Mouse (Mus musculus): ENCODE results near the gene Dscam. TPM values are rescaled to one million over a fixed set of nuclear protein-coding genes. Genes with fewer than 3 reads are reported as not detected.

The Dscam gene
- polyA plus RNA-seq, 1 experiment from 2014 or later = 2.1 TPM

- peak; percentile 89 for ATAC-seq (ENCODE audit: low FRiP score, low read depth)
- Histone ChIP-seq H3K9me3 (no peaks in the 10 kb centered on the region), H3K4me2 (replicated peaks) (no peak overlapping the region), H3K36me3 (no peaks in the 10 kb centered on the region), H3K27ac (no peak overlapping the region), H3K27me3 (replicated peaks) (no peaks in the 10 kb centered on the region), H3K4me3 (no peak overlapping the region), H3K9ac (no peak overlapping the region), H3K4me1 (peaks cover 12% of the 10 kb centered on the region)
- 26% methylated on average over 5 of the region's 5 CpGs for WGBS
Measured at GRCm38 (mm10) chr16:97098508-97098907, 72.0 kb downstream of the Dscam start.

- ATAC-seq (ENCODE audit: low FRiP score, low read depth) = no peak
- no peak overlapping the region for H3K4me3 ChIP-seq
- H3K27me3 ChIP-seq (replicated peaks) = no peaks in the 10 kb centered on the region
- no peaks in the 10 kb centered on the region for H3K36me3 ChIP-seq
- H3K9ac ChIP-seq = no peak overlapping the region
- no peak overlapping the region for H3K27ac ChIP-seq
- H3K9me3 ChIP-seq = no peaks in the 10 kb centered on the region
- WGBS = 95% methylated on average over 2 of the region's 2 CpGs
- peaks cover 12% of the 10 kb centered on the region for H3K4me1 ChIP-seq
- H3K4me2 ChIP-seq (replicated peaks) = no peak overlapping the region
Measured at GRCm38 (mm10) chr16:97096709-97097108, 73.8 kb downstream of the Dscam start.

- peaks cover 12% of the 10 kb centered on the region for H3K4me1 ChIP-seq
- H3K9ac ChIP-seq = no peak overlapping the region
Measured at GRCm38 (mm10) chr16:97095496-97095895, 75.1 kb downstream of the Dscam start.

GRCm38 (mm10) chr16:97089339-97089738 lies 81.2 kb downstream of the Dscam start:
- WGBS = 60% methylated on average over 3 of the region's 3 CpGs
- ATAC-seq (ENCODE audit: low FRiP score, low read depth) = no peak
- Histone ChIP-seq H3K27me3 (replicated peaks) (no peaks in the 10 kb centered on the region), H3K4me1 (no peaks in the 10 kb centered on the region), H3K27ac (no peak overlapping the region), H3K9ac (no peak overlapping the region), H3K36me3 (no peaks in the 10 kb centered on the region), H3K4me3 (no peak overlapping the region), H3K9me3 (no peaks in the 10 kb centered on the region), H3K4me2 (replicated peaks) (no peak overlapping the region)

More at GRCm38 (mm10) chr16:97095496-97095895, 75.1 kb downstream of the Dscam start:
- Histone ChIP-seq H3K4me2 (replicated peaks) (no peak overlapping the region), H3K9me3 (no peaks in the 10 kb centered on the region), H3K27ac (no peak overlapping the region), H3K36me3 (no peaks in the 10 kb centered on the region), H3K4me3 (no peak overlapping the region), H3K27me3 (replicated peaks) (no peaks in the 10 kb centered on the region)
- ATAC-seq (ENCODE audit: low FRiP score, low read depth) = no peak
- WGBS = 87% methylated on average over 1 of the region's 1 CpGs

GRCm38 (mm10) chr16:97083694-97084093 lies 86.9 kb downstream of the Dscam start:
- Histone ChIP-seq H3K36me3 (no peaks in the 10 kb centered on the region), H3K9me3 (no peaks in the 10 kb centered on the region), H3K27ac (no peak overlapping the region), H3K27me3 (replicated peaks) (no peaks in the 10 kb centered on the region), H3K4me2 (replicated peaks) (no peak overlapping the region), H3K9ac (no peak overlapping the region), H3K4me1 (no peaks in the 10 kb centered on the region), H3K4me3 (no peak overlapping the region)
- no peak for ATAC-seq (ENCODE audit: low FRiP score, low read depth)
- WGBS = 73% methylated on average over 2 of the region's 2 CpGs

- no peak overlapping the region for H3K27ac ChIP-seq
- no peaks in the 10 kb centered on the region for H3K36me3 ChIP-seq
- no peaks in the 10 kb centered on the region for H3K27me3 ChIP-seq (replicated peaks)
- no peak for ATAC-seq (ENCODE audit: low FRiP score, low read depth)
- H3K4me1 ChIP-seq = no peaks in the 10 kb centered on the region
- H3K9me3 ChIP-seq = no peaks in the 10 kb centered on the region
- H3K4me2 ChIP-seq (replicated peaks) = no peak overlapping the region
- WGBS = 84% methylated on average over 4 of the region's 4 CpGs
- no peak overlapping the region for H3K4me3 ChIP-seq
- no peak overlapping the region for H3K9ac ChIP-seq
Measured at GRCm38 (mm10) chr16:97075920-97076572, 94.5 kb downstream of the Dscam start.

- Histone ChIP-seq H3K27me3 (replicated peaks) (no peaks in the 10 kb centered on the region), H3K36me3 (no peaks in the 10 kb centered on the region), H3K4me2 (replicated peaks) (no peak overlapping the region), H3K4me3 (no peak overlapping the region), H3K9me3 (no peaks in the 10 kb centered on the region), H3K4me1 (no peaks in the 10 kb centered on the region), H3K27ac (no peak overlapping the region), H3K9ac (no peak overlapping the region)
- 82% methylated on average over 6 of the region's 6 CpGs for WGBS
- no peak for ATAC-seq (ENCODE audit: low FRiP score, low read depth)
Measured at GRCm38 (mm10) chr16:97075137-97075902, 95.2 kb downstream of the Dscam start.

GRCm38 (mm10) chr16:97073847-97074246 lies 96.7 kb downstream of the Dscam start:
- no peak for ATAC-seq (ENCODE audit: low FRiP score, low read depth)
- no peaks in the 10 kb centered on the region for H3K9me3 ChIP-seq
- H3K36me3 ChIP-seq = no peaks in the 10 kb centered on the region
- no peak overlapping the region for H3K4me2 ChIP-seq (replicated peaks)
- no peak overlapping the region for H3K9ac ChIP-seq
- no peaks in the 10 kb centered on the region for H3K4me1 ChIP-seq
- no peak overlapping the region for H3K27ac ChIP-seq
- no peak overlapping the region for H3K4me3 ChIP-seq
- no peaks in the 10 kb centered on the region for H3K27me3 ChIP-seq (replicated peaks)
- WGBS = 89% methylated on average over 1 of the region's 1 CpGs

GRCm38 (mm10) chr16:97072624-97073023 lies 97.9 kb downstream of the Dscam start:
- Histone ChIP-seq H3K9ac (no peak overlapping the region), H3K4me1 (no peaks in the 10 kb centered on the region), H3K9me3 (no peaks in the 10 kb centered on the region), H3K36me3 (no peaks in the 10 kb centered on the region), H3K27ac (no peak overlapping the region), H3K4me2 (replicated peaks) (no peak overlapping the region), H3K27me3 (replicated peaks) (no peaks in the 10 kb centered on the region), H3K4me3 (no peak overlapping the region)
- no peak for ATAC-seq (ENCODE audit: low FRiP score, low read depth)
- 93% methylated on average over 2 of the region's 2 CpGs for WGBS

GRCm38 (mm10) chr16:97066856-97067255 lies 103.7 kb downstream of the Dscam start:
- Histone ChIP-seq H3K9ac (no peak overlapping the region), H3K27me3 (replicated peaks) (no peaks in the 10 kb centered on the region), H3K4me2 (replicated peaks) (no peak overlapping the region), H3K4me1 (no peaks in the 10 kb centered on the region), H3K4me3 (no peak overlapping the region), H3K9me3 (no peaks in the 10 kb centered on the region), H3K36me3 (no peaks in the 10 kb centered on the region), H3K27ac (no peak overlapping the region)
- ATAC-seq (ENCODE audit: low FRiP score, low read depth) = no peak
- WGBS = 65% methylated on average over 4 of the region's 4 CpGs

- Histone ChIP-seq H3K4me2 (replicated peaks) (no peak overlapping the region), H3K27me3 (replicated peaks) (no peaks in the 10 kb centered on the region), H3K4me1 (no peaks in the 10 kb centered on the region), H3K9me3 (no peaks in the 10 kb centered on the region), H3K27ac (no peak overlapping the region), H3K36me3 (no peaks in the 10 kb centered on the region), H3K4me3 (no peak overlapping the region), H3K9ac (no peak overlapping the region)
- no peak for ATAC-seq (ENCODE audit: low FRiP score, low read depth)
- WGBS = 81% methylated on average over 3 of the region's 3 CpGs
Measured at GRCm38 (mm10) chr16:97062207-97062606, 108.3 kb downstream of the Dscam start.

- Histone ChIP-seq H3K4me1 (no peaks in the 10 kb centered on the region), H3K9me3 (no peaks in the 10 kb centered on the region), H3K27me3 (replicated peaks) (no peaks in the 10 kb centered on the region), H3K36me3 (no peaks in the 10 kb centered on the region), H3K9ac (no peak overlapping the region), H3K4me3 (no peak overlapping the region), H3K27ac (no peak overlapping the region), H3K4me2 (replicated peaks) (no peak overlapping the region)
- no peak for ATAC-seq (ENCODE audit: low FRiP score, low read depth)
- WGBS = 88% methylated on average over 7 of the region's 7 CpGs
Measured at GRCm38 (mm10) chr16:97061390-97061789, 109.2 kb downstream of the Dscam start.

GRCm38 (mm10) chr16:97060736-97061135 lies 109.8 kb downstream of the Dscam start:
- ATAC-seq (ENCODE audit: low FRiP score, low read depth) = no peak
- Histone ChIP-seq H3K9ac (no peak overlapping the region), H3K9me3 (no peaks in the 10 kb centered on the region), H3K27me3 (replicated peaks) (no peaks in the 10 kb centered on the region), H3K4me3 (no peak overlapping the region), H3K4me1 (no peaks in the 10 kb centered on the region), H3K36me3 (no peaks in the 10 kb centered on the region), H3K27ac (no peak overlapping the region), H3K4me2 (replicated peaks) (no peak overlapping the region)
